Mouse (Mus musculus) heart, postnatal 14 days (tissue): ENCODE measurements around the gene Ddx49. TPM values are rescaled to one million over a fixed set of nuclear protein-coding genes. Genes with fewer than 3 reads are reported as not detected.
A peak's percentile ranks its signal among the peaks of the same experiment; 100 is the strongest.

ENCODE experiments used
- DNase-seq, 2 experiments: peaks; one replicate each; pipeline ENCODE4 v3.0.0; 2021 to 2022
- intact Hi-C: fragments of 180-260 bp; cut with DNase I; formaldehyde crosslinking; loops from one replicate; pipeline ENCODE4 v1.15.1; 2025
- total RNA-seq, 2 experiments: library from RNA; stranded (reverse); gene quantifications; 2 replicates each; pipeline ENCODE4 v1.2.3; 2021

Ddx49 gene
- total RNA-seq, 2 experiments from 2014 or later: 28.9 to 29.0 TPM

- DNase-seq: no peak
- intact Hi-C loops: no loop called here
Measured at GRCm38 (mm10) chr8:70323716-70324115, 21.4 kb upstream of the Ddx49 start.

- intact Hi-C loops: no loop called here
Measured at GRCm38 (mm10) chr8:70317872-70318271, 15.6 kb upstream of the Ddx49 start.

GRCm38 (mm10) chr8:70316511-70317504 is 14.5 kb upstream of the Ddx49 start:
- DNase-seq: peak; percentile 31 to 52
- intact Hi-C loops: no loop called here

More at GRCm38 (mm10) chr8:70317872-70318271, 15.6 kb upstream of the Ddx49 start:
- no peak for DNase-seq

GRCm38 (mm10) chr8:70315624-70316510 is 13.6 kb upstream of the Ddx49 start, which contains the start of gene Cers1:
Cers1 (plus strand) TSS chr8:70315775.
- intact Hi-C loops: no loop called here
- DNase-seq: peak; percentile 72 to 74

- DNase-seq: no peak
- intact Hi-C loops: no loop called here
Measured at GRCm38 (mm10) chr8:70313399-70313798, 11.1 kb upstream of the Ddx49 start.

GRCm38 (mm10) chr8:70309311-70309710 is 7.0 kb upstream of the Ddx49 start:
- peak in 1 of 2 experiments; percentile 40 for DNase-seq
- intact Hi-C loops: no loop called here

- no peak for DNase-seq
- intact Hi-C loops: no loop called here
Measured at GRCm38 (mm10) chr8:70302901-70303300, 612 bp upstream of the Ddx49 start.

GRCm38 (mm10) chr8:70300881-70301280 is 1.4 kb downstream of the Ddx49 start:
- DNase-seq: no peak
- intact Hi-C loops: no loop called here

- intact Hi-C loops: no loop called here
- DNase-seq: peak in 1 of 2 experiments; percentile 25
Measured at GRCm38 (mm10) chr8:70293988-70294405, 8.3 kb downstream of the Ddx49 start.

GRCm38 (mm10) chr8:70286737-70287136 is 15.6 kb downstream of the Ddx49 start:
- intact Hi-C loops: no loop called here
- no peak for DNase-seq

- intact Hi-C loops: no loop called here
- no peak for DNase-seq
Measured at GRCm38 (mm10) chr8:70285304-70285703, 17.0 kb downstream of the Ddx49 start.

GRCm38 (mm10) chr8:70284421-70284820 is 17.9 kb downstream of the Ddx49 start:
- intact Hi-C loops: no loop called here
- no peak for DNase-seq

- DNase-seq: peak in 1 of 2 experiments; percentile 59
Measured at GRCm38 (mm10) chr8:70283136-70284077, 18.9 kb downstream of the Ddx49 start.

GRCm38 (mm10) chr8:70282603-70283135 is 19.6 kb downstream of the Ddx49 start, which contains the start of gene Homer3:
Homer3 (plus strand) TSS chr8:70282827.
- intact Hi-C loops: no loop called here
- peak; percentile 95 to 96 for DNase-seq

More at GRCm38 (mm10) chr8:70283136-70284077, 18.9 kb downstream of the Ddx49 start:
- intact Hi-C loops: no loop called here

- intact Hi-C loops: no loop called here
- DNase-seq: no peak
Measured at GRCm38 (mm10) chr8:70281001-70281400, 21.3 kb downstream of the Ddx49 start.

GRCm38 (mm10) chr8:70279266-70279665 is 23.0 kb downstream of the Ddx49 start:
- intact Hi-C loops: no loop called here
- DNase-seq: no peak

GRCm38 (mm10) chr8:70278175-70278574 is 24.1 kb downstream of the Ddx49 start:
- intact Hi-C loops: no loop called here
- no peak for DNase-seq

GRCm38 (mm10) chr8:70276476-70276875 is 25.8 kb downstream of the Ddx49 start:
- intact Hi-C loops: no loop called here
- DNase-seq: peak; percentile 34

- intact Hi-C loops: no loop called here
- DNase-seq: no peak
Measured at GRCm38 (mm10) chr8:70274350-70274749, 27.9 kb downstream of the Ddx49 start.
